Mouse (Mus musculus) intestine, embryonic 15.5 days (tissue): ENCODE measurements around the gene Tbc1d25. TPM values are rescaled to one million over a fixed set of nuclear protein-coding genes. Genes with fewer than 3 reads are reported as not detected.

ENCODE experiments used
- ATAC-seq: fragments of 200-750 bp; cut with Nextera tagmentation; 2 replicates; pipeline ENCODE4 v1.8.0; 2017; ENCODE audit warnings: moderate TSS enrichment, moderate library complexity
- H3K27ac ChIP-seq: fragments of 300-500 bp; sonication (generic); 2 replicates; pipeline ENCODE4 v1.5.1; 2015; ENCODE audit warnings: mild to moderate bottlenecking, inconsistent platforms
- H3K27me3 ChIP-seq: fragments of 300-500 bp; sonication (generic); replicated peaks from 2 replicates; pipeline ENCODE4 v1.6.1; 2015; ENCODE audit warnings: inconsistent platforms
- H3K36me3 ChIP-seq: fragments of 300-500 bp; sonication (generic); 2 replicates; pipeline ENCODE4 v1.6.1; 2015; ENCODE audit warnings: inconsistent platforms
- H3K4me1 ChIP-seq: fragments of 300-500 bp; sonication (generic); replicated peaks from 2 replicates; pipeline ENCODE4 v1.6.1; 2015; ENCODE audit warnings: inconsistent platforms
- H3K4me2 ChIP-seq: fragments of 300-500 bp; sonication (generic); replicated peaks from 2 replicates; pipeline ENCODE4 v1.6.1; 2015; ENCODE audit warnings: mild to moderate bottlenecking, inconsistent platforms
- H3K4me3 ChIP-seq: fragments of 300-500 bp; sonication (generic); replicated peaks from 2 replicates; pipeline ENCODE4 v1.5.1; 2015; ENCODE audit warnings: inconsistent platforms
- H3K9ac ChIP-seq: fragments of 300-500 bp; sonication (generic); 2 replicates; pipeline ENCODE4 v1.6.1; 2015; ENCODE audit warnings: inconsistent platforms
- H3K9me3 ChIP-seq: fragments of 300-500 bp; sonication (generic); 2 replicates; pipeline ENCODE4 v1.6.1; 2016; ENCODE audit warnings: inconsistent platforms
- WGBS: fragments of 180-500 bp; shearing (Covaris S2); methylation state at CpG from one replicate; pipeline ENCODE4 v1.1.7; 2015; 5-methylcytosine and 5-hydroxymethylcytosine counted together
- polyA plus RNA-seq: library from polyadenylated mRNA; unstranded; fragments of >200 nt; fragmentation: Nextera tagmentation; extraction: Ambion mirVana; gene quantifications from 2 replicates; pipeline ENCODE4 v1.2.1, GENCODE M21; 2015

The Tbc1d25 gene
- polyA plus RNA-seq, 1 experiment from 2014 or later, result 10.6 TPM

DNA sequence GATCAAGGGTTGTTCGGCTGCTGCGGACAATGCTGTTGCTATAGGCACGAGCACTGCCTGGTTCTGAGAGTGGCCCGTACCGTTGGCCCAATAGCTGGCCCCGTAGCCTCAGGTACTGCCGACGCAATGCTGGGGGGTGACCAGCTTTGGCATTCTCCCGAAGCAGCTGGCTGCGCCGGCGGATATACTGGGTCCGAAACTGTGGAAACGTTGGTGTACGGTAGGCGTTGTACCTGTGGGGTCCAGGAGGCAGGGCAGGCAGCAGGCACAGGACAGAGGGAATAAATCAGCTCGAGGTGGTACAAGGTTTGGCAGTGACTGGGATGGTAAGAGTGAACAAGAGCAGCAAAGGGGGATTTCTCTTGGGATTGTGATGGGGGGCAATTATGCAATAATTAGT lies 44.6 kb downstream of the Tbc1d25 start:
- H3K27me3 ChIP-seq, result no peaks in the 10 kb centered on the region
- no peak overlapping the region for H3K9ac ChIP-seq
- H3K36me3 ChIP-seq, result no peaks in the 10 kb centered on the region
- H3K27ac ChIP-seq, result no peak overlapping the region
- H3K9me3 ChIP-seq, result no peaks in the 10 kb centered on the region
- H3K4me3 ChIP-seq, result peak overlapping the region; percentile 49; the same call in 1 of the 2 replicates
- H3K4me2 ChIP-seq, result peak overlapping the region; percentile 56
- 87% methylated on average over 17 of the region's 17 CpGs for WGBS
- no peaks in the 10 kb centered on the region for H3K4me1 ChIP-seq
- ATAC-seq, result no peak

DNA sequence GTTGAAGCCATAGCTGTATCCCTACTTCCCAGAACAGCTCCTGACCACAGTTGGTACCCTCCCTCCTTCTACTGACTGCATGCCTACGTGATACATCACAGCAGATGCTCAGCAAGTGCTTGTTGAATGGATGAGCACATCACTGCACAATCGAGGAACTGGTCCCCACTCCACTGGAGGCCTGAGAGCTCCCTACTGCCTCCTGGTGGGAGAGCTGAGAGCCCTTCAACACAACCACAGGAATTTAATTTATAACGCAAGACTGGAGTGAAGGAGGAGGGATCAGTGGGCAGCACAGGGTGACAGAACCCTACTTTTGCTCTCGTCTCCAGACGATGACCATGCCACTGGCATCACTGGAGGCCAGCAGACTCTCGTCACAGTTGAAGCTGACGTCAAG lies 50.7 kb downstream of the Tbc1d25 start:
- WGBS, result 82% methylated on average over 7 of the region's 7 CpGs
- Histone ChIP-seq H3K9me3 (no peaks in the 10 kb centered on the region), H3K27ac (no peak overlapping the region), H3K9ac (no peak overlapping the region), H3K36me3 (no peaks in the 10 kb centered on the region), H3K4me2 (no peak overlapping the region), H3K27me3 (no peaks in the 10 kb centered on the region), H3K4me1 (no peaks in the 10 kb centered on the region), H3K4me3 (no peak overlapping the region)
- no peak for ATAC-seq

DNA sequence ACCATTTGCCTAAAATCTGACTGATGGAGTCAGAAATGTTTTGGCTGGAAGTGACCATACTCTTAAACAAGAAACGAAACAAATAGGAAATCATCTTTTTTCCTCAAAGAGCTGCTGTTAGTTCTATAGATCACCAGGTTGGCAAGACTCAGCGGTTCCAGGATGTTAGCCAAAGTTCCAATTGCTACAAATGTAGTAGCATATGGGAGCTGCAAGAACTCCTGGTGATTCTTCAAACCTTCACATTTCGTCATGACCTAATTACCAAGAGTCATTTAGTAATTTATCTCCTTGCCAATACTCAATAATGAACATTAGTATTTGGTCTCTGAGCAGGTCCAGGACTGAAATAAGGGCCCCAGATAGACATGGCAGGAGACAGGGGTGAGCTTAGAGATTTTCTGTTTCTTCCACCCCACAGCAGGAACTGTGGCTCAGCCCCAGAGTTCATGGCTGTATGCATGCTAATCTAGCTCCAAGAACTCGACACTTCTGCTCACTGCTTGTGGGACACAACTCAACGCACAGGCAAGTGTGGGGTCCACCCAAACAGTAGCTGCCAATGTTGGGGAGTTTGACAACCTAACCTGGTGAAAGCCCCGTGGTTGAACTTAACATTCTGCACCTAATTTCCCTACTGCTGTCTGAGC lies 52.0 kb downstream of the Tbc1d25 start:
- Histone ChIP-seq H3K4me1 (no peaks in the 10 kb centered on the region), H3K36me3 (no peaks in the 10 kb centered on the region), H3K4me3 (no peak overlapping the region), H3K4me2 (no peak overlapping the region), H3K9ac (no peak overlapping the region), H3K27ac (no peak overlapping the region), H3K9me3 (no peaks in the 10 kb centered on the region), H3K27me3 (no peaks in the 10 kb centered on the region)
- ATAC-seq, result no peak
- WGBS, result 80% methylated on average over 6 of the region's 6 CpGs

DNA sequence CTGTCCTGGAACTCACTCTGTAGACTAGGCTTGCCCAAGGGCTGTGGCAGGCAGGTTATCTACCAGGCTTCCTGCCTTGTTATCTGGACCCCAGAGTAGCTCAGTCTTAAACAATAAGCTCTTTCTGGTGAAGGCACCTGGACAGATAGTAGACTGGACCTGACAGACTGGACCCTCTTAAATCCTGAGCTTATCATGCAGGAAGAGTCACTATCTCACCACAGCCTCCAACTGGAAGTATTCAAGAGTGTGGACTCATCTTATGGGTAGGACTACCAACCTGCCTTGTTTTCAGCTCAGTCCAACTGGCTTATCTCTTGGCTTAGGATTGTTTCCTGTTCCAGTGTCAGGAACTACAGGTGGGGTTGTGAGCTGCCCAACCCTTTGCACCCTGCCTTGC lies 58.7 kb downstream of the Tbc1d25 start:
- Histone ChIP-seq H3K27me3 (no peaks in the 10 kb centered on the region), H3K4me2 (no peak overlapping the region), H3K27ac (no peak overlapping the region), H3K9ac (no peak overlapping the region), H3K36me3 (no peaks in the 10 kb centered on the region), H3K9me3 (no peaks in the 10 kb centered on the region), H3K4me1 (no peaks in the 10 kb centered on the region), H3K4me3 (no peak overlapping the region)
- ATAC-seq, result no peak

DNA sequence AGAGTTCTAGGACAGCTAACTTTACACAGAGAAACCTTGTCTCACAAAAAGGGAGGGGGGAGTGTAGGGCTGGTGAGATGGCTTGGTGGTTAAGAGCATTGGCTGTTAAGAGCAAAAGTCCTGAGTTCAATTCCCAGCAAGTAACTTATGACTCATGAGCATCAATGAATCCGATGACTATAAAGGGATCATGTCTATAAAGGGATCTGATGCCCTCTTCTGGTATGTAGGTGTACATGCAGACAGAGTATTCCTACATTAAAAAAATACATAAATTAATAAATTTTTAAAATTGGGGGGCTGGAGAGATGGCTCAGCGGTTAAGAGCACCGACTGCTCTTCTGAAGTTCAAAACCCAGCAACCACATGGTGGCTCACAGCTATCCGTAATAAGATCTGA lies 60.7 kb downstream of the Tbc1d25 start:
- H3K27ac ChIP-seq, result no peak overlapping the region
- 75% methylated on average over 4 of the region's 4 CpGs for WGBS
- no peak overlapping the region for H3K4me2 ChIP-seq
- no peaks in the 10 kb centered on the region for H3K9me3 ChIP-seq
- no peaks in the 10 kb centered on the region for H3K36me3 ChIP-seq
- H3K27me3 ChIP-seq, result no peaks in the 10 kb centered on the region
- ATAC-seq, result no peak
- H3K4me3 ChIP-seq, result no peak overlapping the region
- H3K9ac ChIP-seq, result no peak overlapping the region
- no peaks in the 10 kb centered on the region for H3K4me1 ChIP-seq

DNA sequence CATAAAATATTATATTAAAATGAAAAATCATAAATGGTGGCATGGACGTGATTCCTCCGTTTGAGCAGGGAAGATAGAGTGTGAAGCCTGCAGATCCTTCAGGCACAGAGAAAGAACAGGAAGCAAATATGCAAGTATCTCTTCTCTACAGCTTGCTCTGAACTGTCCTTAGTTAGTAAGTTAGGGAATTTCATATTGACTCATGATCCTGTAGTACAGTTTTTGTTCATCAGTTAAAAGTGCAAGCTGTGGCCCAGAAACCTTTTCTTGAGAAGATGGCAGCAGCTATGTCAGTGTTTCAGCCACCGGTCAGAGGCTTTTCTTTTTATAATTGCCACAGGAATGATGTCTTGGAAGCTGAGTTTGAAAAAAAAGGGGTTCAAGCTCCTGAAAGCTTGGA lies 71.0 kb downstream of the Tbc1d25 start:
- no peak overlapping the region for H3K9ac ChIP-seq
- H3K27ac ChIP-seq, result no peak overlapping the region
- H3K4me2 ChIP-seq, result no peak overlapping the region
- H3K36me3 ChIP-seq, result no peaks in the 10 kb centered on the region
- no peaks in the 10 kb centered on the region for H3K4me1 ChIP-seq
- H3K4me3 ChIP-seq, result no peak overlapping the region
- no peak for ATAC-seq
- WGBS, result 91% methylated on average over 3 of the region's 3 CpGs
- H3K9me3 ChIP-seq, result no peaks in the 10 kb centered on the region
- H3K27me3 ChIP-seq, result no peaks in the 10 kb centered on the region

Other genes with a start within 250 kb of the Tbc1d25 start
- not detected in 2 replicates for gene Eras, start 247.6 kb downstream of the Tbc1d25 start, polyA plus RNA-seq
- 19.0 and 19.1 TPM in 2 replicates for gene Hdac6, start 228.3 kb downstream of the Tbc1d25 start, polyA plus RNA-seq
- gene Gata1, start 198.1 kb downstream of the Tbc1d25 start, polyA plus RNA-seq, result 1.7 and 2.4 TPM in 2 replicates
- 3.6 and 3.8 TPM in 2 replicates for gene Glod5, start 157.7 kb downstream of the Tbc1d25 start, polyA plus RNA-seq
- gene Suv39h1, start 101.4 kb downstream of the Tbc1d25 start, polyA plus RNA-seq, result 47.5 and 53.3 TPM in 2 replicates
- gene Was, start 85.7 kb downstream of the Tbc1d25 start, polyA plus RNA-seq, result 0.57 and 0.62 TPM in 2 replicates
- 21.4 and 21.7 TPM in 2 replicates for gene Wdr13, start 43.3 kb downstream of the Tbc1d25 start, polyA plus RNA-seq
- 426 and 506 TPM in 2 replicates for gene Rbm3, start 30.3 kb downstream of the Tbc1d25 start, polyA plus RNA-seq
- 83.7 and 85.1 TPM in 2 replicates for gene Ebp, start 17.3 kb upstream of the Tbc1d25 start, polyA plus RNA-seq
- 7.2 and 7.4 TPM in 2 replicates for gene Porcn, start 30.3 kb upstream of the Tbc1d25 start, polyA plus RNA-seq
- 33.0 and 34.8 TPM in 2 replicates for gene Ftsj1, start 76.2 kb upstream of the Tbc1d25 start, polyA plus RNA-seq
- 9.1 and 13.9 TPM in 2 replicates for gene Slc38a5, start 95.0 kb upstream of the Tbc1d25 start, polyA plus RNA-seq
- gene Ssxb10, start 151.2 kb upstream of the Tbc1d25 start, polyA plus RNA-seq, result not detected in 2 replicates
- not detected in 2 replicates for gene Ssxb9, start 190.8 kb upstream of the Tbc1d25 start, polyA plus RNA-seq
- not detected in 2 replicates for gene Ssxb1, start 237.1 kb upstream of the Tbc1d25 start, polyA plus RNA-seq